Mouse (Mus musculus) neural tube, embryonic 11.5 days (tissue): ENCODE data around the gene Prss50. TPM values are rescaled to one million over a fixed set of nuclear protein-coding genes. Genes with fewer than 3 reads are reported as not detected.
A peak's percentile ranks its signal among the peaks of the same experiment; 100 is the strongest.
"Not testable (repeated sequence)": the region's sequence is repeated elsewhere in the genome, so short reads cannot be mapped to it uniquely, and the experiment has no call there.

Experiments
- ATAC-seq: fragments of 200-750 bp; cut with Nextera tagmentation; 2 replicates; pipeline ENCODE4 v1.8.0; 2017; ENCODE audit warnings: moderate number of reproducible peaks, mild to moderate bottlenecking, moderate TSS enrichment, moderate library complexity; ENCODE audit not compliant: insufficient read depth, low FRiP score, low TSS enrichment
- DNase-seq: peaks from one replicate; pipeline ENCODE4 v3.0.0-alpha.2; 2015; ENCODE audit warnings: low spot score
- H3K27ac ChIP-seq: fragments of 300-500 bp; sonication (generic); 2 replicates; pipeline ENCODE4 v1.5.1; 2014; ENCODE audit warnings: low read depth, mild to moderate bottlenecking, low read length
- H3K27me3 ChIP-seq: fragments of 300-500 bp; sonication (generic); 2 replicates; pipeline ENCODE4 v1.6.1; 2014; ENCODE audit warnings: mild to moderate bottlenecking, low read length, mixed read lengths; ENCODE audit not compliant: control insufficient read depth, insufficient read depth
- H3K36me3 ChIP-seq: fragments of 300-500 bp; sonication (generic); 2 replicates; pipeline ENCODE4 v1.6.1; 2014; ENCODE audit warnings: mild to moderate bottlenecking, low read length, moderate library complexity, mixed read lengths; ENCODE audit not compliant: control insufficient read depth, insufficient read depth
- H3K4me1 ChIP-seq: fragments of 300-500 bp; sonication (generic); 2 replicates; pipeline ENCODE4 v1.6.1; 2014; ENCODE audit warnings: low read length, mixed read lengths; ENCODE audit not compliant: control insufficient read depth, insufficient read depth
- H3K4me2 ChIP-seq: fragments of 300-500 bp; sonication (generic); 2 replicates; pipeline ENCODE4 v1.6.1; 2014; ENCODE audit warnings: low read depth, mild to moderate bottlenecking, moderate library complexity
- H3K4me3 ChIP-seq: fragments of 300-500 bp; sonication (generic); 2 replicates; pipeline ENCODE4 v1.5.1; 2014; ENCODE audit warnings: low read depth, low read length
- H3K9ac ChIP-seq: fragments of 300-500 bp; sonication (generic); 2 replicates; pipeline ENCODE4 v1.6.1; 2014; ENCODE audit warnings: mild to moderate bottlenecking, low read length
- H3K9me3 ChIP-seq: fragments of 300-500 bp; sonication (generic); 2 replicates; pipeline ENCODE4 v1.6.1; 2016; ENCODE audit warnings: low read length; ENCODE audit not compliant: control insufficient read depth
- WGBS: fragments of 180-500 bp; shearing (Covaris S2); extraction: QIAGEN DNeasy Blood & Tissue Kit; methylation state at CpG from one replicate; pipeline ENCODE4 v1.1.7; 2014; 5-methylcytosine and 5-hydroxymethylcytosine counted together
- polyA plus RNA-seq: library from polyadenylated mRNA; unstranded; fragments of >200 nt; fragmentation: Nextera tagmentation; extraction: Ambion mirVana; gene quantifications from 2 replicates; pipeline ENCODE4 v1.2.1, GENCODE M21; 2014

The Prss50 gene
- polyA plus RNA-seq: not detected in 2 replicates

GRCm38 (mm10) chr9:110857781-110858472 is at the start of gene Prss50:
Gene Prss50, plus strand, starts transcription at chr9:110857967.
- no peaks in the 10 kb centered on the region for H3K9me3 ChIP-seq
- WGBS: 7% methylated on average over 47 of the region's 50 CpGs
- H3K9ac ChIP-seq: peak within 1 kb of the TSS; percentile 35
- H3K4me1 ChIP-seq: peaks cover 4% of the 10 kb centered on the region; the same call in 1 of the 2 replicates
- H3K36me3 ChIP-seq: no peaks in the 10 kb centered on the region
- H3K4me3 ChIP-seq: peak within 1 kb of the TSS; percentile 21
- H3K4me2 ChIP-seq: peak within 1 kb of the TSS; percentile 52
- peak; percentile 68 for DNase-seq
- H3K27ac ChIP-seq: no peak within 1 kb of the TSS
- H3K27me3 ChIP-seq: no peaks in the 10 kb centered on the region
- no peak for ATAC-seq

DNA sequence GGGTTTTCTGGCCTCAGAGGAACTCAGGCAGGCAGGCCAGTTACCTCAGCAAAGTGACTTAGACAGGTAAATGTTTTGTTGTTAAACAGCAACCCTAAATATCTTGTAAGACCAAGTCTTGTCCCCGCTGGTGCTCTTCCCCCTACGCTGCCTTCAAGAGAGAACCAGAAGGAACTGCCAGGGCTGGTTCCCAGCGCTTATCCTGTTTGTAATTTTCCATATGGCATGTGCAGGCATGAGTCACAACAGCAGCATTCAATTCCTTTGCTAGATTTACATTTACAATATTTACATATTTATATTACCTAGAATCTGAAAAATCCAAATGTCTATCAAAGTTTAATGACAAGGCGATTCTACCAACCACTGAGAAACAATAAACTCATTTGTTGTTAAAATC is 47.7 kb upstream of the Prss50 start:
- H3K4me2 ChIP-seq: no peak overlapping the region
- H3K9me3 ChIP-seq: no peaks in the 10 kb centered on the region
- DNase-seq (no peak), ATAC-seq (no peak)
- WGBS: 87% methylated on average over 4 of the region's 4 CpGs
- no peaks in the 10 kb centered on the region for H3K27me3 ChIP-seq
- no peaks in the 10 kb centered on the region for H3K36me3 ChIP-seq
- no peak overlapping the region for H3K27ac ChIP-seq
- H3K9ac ChIP-seq: no peak overlapping the region
- no peaks in the 10 kb centered on the region for H3K4me1 ChIP-seq
- H3K4me3 ChIP-seq: no peak overlapping the region

GRCm38 (mm10) chr9:110813789-110814188 is 44.0 kb upstream of the Prss50 start, which contains the start of gene Prss44:
Gene Prss44, plus strand, starts transcription at chr9:110813994.
- Histone ChIP-seq H3K27me3 (no peaks in the 10 kb centered on the region), H3K27ac (no peak within 1 kb of the TSS), H3K9ac (no peak within 1 kb of the TSS), H3K9me3 (no peaks in the 10 kb centered on the region), H3K4me3 (no peak within 1 kb of the TSS), H3K4me2 (no peak within 1 kb of the TSS), H3K36me3 (no peaks in the 10 kb centered on the region), H3K4me1 (no peaks in the 10 kb centered on the region)
- DNase-seq (no peak), ATAC-seq (no peak)
- WGBS: 63% methylated on average over 18 of the region's 18 CpGs

DNA sequence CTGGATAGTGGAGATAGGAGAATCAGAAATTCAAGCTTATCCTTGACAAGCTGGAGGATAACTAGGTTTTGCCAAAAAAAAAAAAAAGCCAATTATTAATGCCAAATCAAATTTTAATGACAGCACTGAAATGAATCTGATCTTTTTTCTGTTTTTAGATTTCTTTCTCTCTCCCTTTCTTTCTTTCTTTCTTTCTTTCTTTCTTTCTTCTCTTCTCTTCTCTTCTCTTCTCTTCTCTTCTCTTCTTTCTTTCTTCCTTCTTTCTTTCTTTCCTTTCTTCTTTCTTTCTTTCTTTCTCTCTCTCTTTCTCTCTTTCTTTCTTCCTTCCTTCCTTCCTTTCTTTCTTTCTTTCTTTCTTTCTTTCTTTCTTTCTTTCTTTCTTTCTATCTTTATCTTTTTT is 37.2 kb upstream of the Prss50 start:
- H3K9ac ChIP-seq, H3K9me3 ChIP-seq, H3K27me3 ChIP-seq, ATAC-seq, H3K4me2 ChIP-seq, H3K36me3 ChIP-seq, H3K4me1 ChIP-seq, DNase-seq, H3K4me3 ChIP-seq, H3K27ac ChIP-seq: not testable (repeated sequence)

DNA sequence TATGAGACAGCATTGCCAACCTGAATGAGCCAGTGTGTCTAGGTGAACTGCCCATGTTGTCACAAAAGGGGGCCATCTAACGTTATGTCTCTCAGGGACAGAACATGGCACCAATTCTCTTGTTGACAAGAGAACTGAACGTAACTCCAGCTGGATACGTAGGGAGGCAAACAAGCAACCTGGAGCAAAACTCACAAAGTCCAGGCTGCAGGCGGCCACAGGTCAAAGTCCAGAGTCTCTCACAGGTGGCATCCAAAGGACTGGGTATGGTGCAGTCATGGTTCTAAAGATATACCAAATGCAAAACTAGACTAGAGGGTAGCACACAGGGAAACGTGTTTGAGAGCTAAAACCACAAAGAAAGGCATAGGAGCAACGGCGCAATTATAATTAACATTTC is 36.3 kb upstream of the Prss50 start:
- DNase-seq (no peak), ATAC-seq (no peak)
- no peak overlapping the region for H3K27ac ChIP-seq
- no peak overlapping the region for H3K4me2 ChIP-seq
- H3K9ac ChIP-seq: no peak overlapping the region
- H3K4me3 ChIP-seq: no peak overlapping the region
- no peaks in the 10 kb centered on the region for H3K4me1 ChIP-seq
- H3K27me3 ChIP-seq: no peaks in the 10 kb centered on the region
- H3K9me3 ChIP-seq: no peaks in the 10 kb centered on the region
- no peaks in the 10 kb centered on the region for H3K36me3 ChIP-seq
- WGBS: 85% methylated on average over 7 of the region's 7 CpGs

GRCm38 (mm10) chr9:110825426-110825825 is 32.3 kb upstream of the Prss50 start:
- H3K36me3 ChIP-seq: no peaks in the 10 kb centered on the region
- no peak overlapping the region for H3K27ac ChIP-seq
- WGBS: 95% methylated on average over 4 of the region's 4 CpGs
- H3K4me2 ChIP-seq: no peak overlapping the region
- H3K9ac ChIP-seq: no peak overlapping the region
- DNase-seq: no peak
- H3K4me1 ChIP-seq: no peaks in the 10 kb centered on the region
- no peak for ATAC-seq
- no peaks in the 10 kb centered on the region for H3K9me3 ChIP-seq
- H3K4me3 ChIP-seq: no peak overlapping the region
- no peaks in the 10 kb centered on the region for H3K27me3 ChIP-seq

DNA sequence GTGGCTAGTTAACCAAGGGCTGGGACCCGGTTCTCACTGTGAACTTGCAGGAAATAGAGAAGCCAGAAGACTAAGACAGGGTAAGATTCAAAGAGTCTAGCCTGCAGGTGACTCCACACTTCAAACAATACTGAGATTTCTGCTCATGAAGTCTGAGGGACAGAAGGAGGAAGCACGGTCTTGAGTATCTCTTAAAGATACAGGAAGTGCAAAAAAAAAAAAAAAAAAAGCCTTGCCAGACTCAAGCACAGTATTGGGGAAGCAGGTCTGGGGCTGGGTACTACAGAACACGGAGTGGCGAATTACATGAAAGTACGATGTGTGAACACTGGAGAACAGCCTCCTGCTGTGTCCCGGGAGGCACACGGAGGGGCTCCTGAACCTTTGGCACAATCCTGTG is 31.9 kb upstream of the Prss50 start:
- no peak overlapping the region for H3K4me3 ChIP-seq
- 71% methylated on average over 7 of the region's 7 CpGs for WGBS

DNA sequence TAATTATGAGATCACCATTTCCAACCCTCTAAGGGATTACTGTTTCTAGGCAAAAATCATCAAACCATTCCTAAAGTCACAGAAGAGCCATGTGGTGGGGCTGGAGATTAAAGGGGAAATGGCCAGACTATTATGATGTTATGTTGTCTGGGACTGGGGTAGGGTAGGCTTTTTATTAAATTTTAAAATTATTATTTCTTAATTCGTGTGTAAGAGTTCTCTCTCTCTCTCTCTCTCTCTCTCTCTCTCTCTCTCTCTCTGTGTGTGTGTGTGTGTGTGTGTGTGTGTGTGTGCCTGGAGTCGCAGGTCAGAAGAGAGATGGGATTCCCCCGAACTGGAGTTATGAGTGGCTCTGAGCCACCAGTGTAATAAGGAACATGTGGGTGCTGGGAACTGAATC is 31.4 kb upstream of the Prss50 start, which contains the start of gene Prss43:
Gene Prss43, plus strand, starts transcription at position 301 of the 400 bp plus-strand sequence.
- no peak for DNase-seq
- WGBS: 74% methylated on average over 3 of the region's 3 CpGs
- no peak within 1 kb of the TSS for H3K27ac ChIP-seq
- H3K36me3 ChIP-seq: no peaks in the 10 kb centered on the region
- H3K27me3 ChIP-seq: no peaks in the 10 kb centered on the region
- ATAC-seq: no peak
- H3K9ac ChIP-seq: no peak within 1 kb of the TSS
- H3K4me1 ChIP-seq: no peaks in the 10 kb centered on the region
- H3K4me3 ChIP-seq: no peak within 1 kb of the TSS
- no peak within 1 kb of the TSS for H3K4me2 ChIP-seq
- H3K9me3 ChIP-seq: no peaks in the 10 kb centered on the region

More for the DNA sequence above, 31.9 kb upstream of the Prss50 start:
- no peak for ATAC-seq
- H3K27ac ChIP-seq: no peak overlapping the region
- H3K9me3 ChIP-seq: no peaks in the 10 kb centered on the region
- H3K36me3 ChIP-seq: no peaks in the 10 kb centered on the region
- H3K4me2 ChIP-seq: no peak overlapping the region
- H3K4me1 ChIP-seq: no peaks in the 10 kb centered on the region
- no peaks in the 10 kb centered on the region for H3K27me3 ChIP-seq
- DNase-seq: no peak
- no peak overlapping the region for H3K9ac ChIP-seq

- Histone ChIP-seq H3K27me3 (no peaks in the 10 kb centered on the region), H3K36me3 (no peaks in the 10 kb centered on the region), H3K9ac (no peak overlapping the region), H3K4me1 (no peaks in the 10 kb centered on the region), H3K9me3 (no peaks in the 10 kb centered on the region), H3K27ac (no peak overlapping the region), H3K4me2 (no peak overlapping the region), H3K4me3 (no peak overlapping the region)
- no peak for DNase-seq
- no peak for ATAC-seq
- WGBS: 84% methylated on average over 5 of the region's 5 CpGs
These were observed 24.7 kb upstream of the Prss50 start for GRCm38 (mm10) chr9:110833021-110833420.
